Mouse (Mus musculus): ENCODE measurements at regions not wholly inside any gene's neighbourhood (a gene's known extent, or its start where the extent isn't known, plus 50 kb on each side); places are given as distances from the start of the nearest gene placed in this dataset.
"Not testable (repeated sequence)": the region's sequence is repeated elsewhere in the genome, so short reads cannot be mapped to it uniquely, and the experiment has no call there.

GRCm38 (mm10) chr2:171587635-171588034 lies 455.6 kb downstream of the Cbln4 start:
- Histone ChIP-seq H3K27ac (ENCODE audit: low read depth, low read length) (no peak overlapping the region; the same call in 1 of the 2 replicates), H3K9me3 (ENCODE audit: low read length) (no peaks in the 10 kb centered on the region), H3K9ac (replicated peaks; ENCODE audit: low read length, poor library complexity, severe bottlenecking) (no peak overlapping the region), H3K36me3 (ENCODE audit: insufficient read depth, low read length) (no peaks in the 10 kb centered on the region), H3K4me3 (ENCODE audit: low read depth, low read length) (no peak overlapping the region), H3K27me3 (ENCODE audit: insufficient read depth, low read length) (no peaks in the 10 kb centered on the region), H3K4me1 (ENCODE audit: insufficient read depth, low read length) (peaks cover 13% of the 10 kb centered on the region; the same call in 1 of the 2 replicates), H3K4me2 (ENCODE audit: low read depth, low read length, poor library complexity, severe bottlenecking) (no peak overlapping the region)
- ATAC-seq (ENCODE audit: low FRiP score) (0 out of 2 replicates have a peak, but pooled peaks have one; percentile 63), DNase-seq (ENCODE audit: low spot score) (peak; percentile 83)
- no peak for TF ChIP-seq CTCF (IDR thresholded peaks at IDR 0.05)
- 13% methylated on average over 9 of the region's 9 CpGs for WGBS

- H3K4me1 ChIP-seq (ENCODE audit: insufficient read depth, low read length) = peaks cover 13% of the 10 kb centered on the region; the same call in 1 of the 2 replicates
Measured at GRCm38 (mm10) chr2:171586853-171587220, 456.4 kb downstream of the Cbln4 start.

DNA sequence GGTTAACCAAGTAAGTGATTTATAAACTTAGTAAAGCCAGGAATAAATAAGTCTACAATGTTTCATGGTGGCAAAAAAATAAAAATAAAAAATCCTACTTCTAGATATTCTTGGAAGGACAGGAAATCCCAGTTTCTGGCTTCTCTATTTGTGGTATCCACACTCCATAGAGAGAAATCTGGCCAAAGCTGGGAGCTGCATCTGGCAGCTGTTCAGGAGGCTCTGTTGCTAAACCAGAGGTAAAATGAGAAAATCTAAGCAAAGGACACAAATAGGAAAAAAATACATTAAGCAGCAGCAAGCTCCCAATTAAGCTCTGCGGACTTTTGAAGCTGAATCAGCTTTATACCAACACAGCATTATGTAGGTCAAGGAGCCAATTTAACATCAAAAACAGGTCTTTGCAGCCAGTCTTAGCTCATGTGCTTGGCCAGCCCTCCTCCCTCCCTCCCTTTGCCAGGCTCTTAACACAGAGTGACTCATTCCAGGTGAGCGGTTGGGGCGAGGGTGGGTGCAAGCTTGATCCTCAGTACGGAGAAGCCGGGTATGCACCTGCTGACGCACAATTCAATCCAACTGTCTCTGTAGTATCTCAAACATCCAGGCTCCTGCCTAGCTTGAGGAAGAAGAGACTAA lies 456.9 kb downstream of the Cbln4 start:
- Histone ChIP-seq H3K27ac (ENCODE audit: low read depth, low read length) (no peak overlapping the region), H3K36me3 (ENCODE audit: insufficient read depth, low read length) (no peaks in the 10 kb centered on the region), H3K4me3 (ENCODE audit: low read depth, low read length) (no peak overlapping the region), H3K9ac (replicated peaks; ENCODE audit: low read length, poor library complexity, severe bottlenecking) (no peak overlapping the region), H3K27me3 (ENCODE audit: insufficient read depth, low read length) (no peaks in the 10 kb centered on the region), H3K4me1 (ENCODE audit: insufficient read depth, low read length) (peaks cover 13% of the 10 kb centered on the region; the same call in 1 of the 2 replicates), H3K9me3 (ENCODE audit: low read length) (no peaks in the 10 kb centered on the region), H3K4me2 (ENCODE audit: low read depth, low read length, poor library complexity, severe bottlenecking) (no peak overlapping the region)
- ATAC-seq (ENCODE audit: low FRiP score) (no peak), DNase-seq (ENCODE audit: low spot score) (peak; percentile 14)
- TF ChIP-seq CTCF (IDR thresholded peaks at IDR 0.05) = no peak
- 89% methylated on average over 6 of the region's 6 CpGs for WGBS

More at GRCm38 (mm10) chr2:171586853-171587220, 456.4 kb downstream of the Cbln4 start:
- Histone ChIP-seq H3K9me3 (ENCODE audit: low read length) (no peaks in the 10 kb centered on the region), H3K27me3 (ENCODE audit: insufficient read depth, low read length) (no peaks in the 10 kb centered on the region), H3K27ac (ENCODE audit: low read depth, low read length) (no peak overlapping the region), H3K9ac (replicated peaks; ENCODE audit: low read length, poor library complexity, severe bottlenecking) (no peak overlapping the region), H3K4me3 (ENCODE audit: low read depth, low read length) (no peak overlapping the region), H3K4me2 (ENCODE audit: low read depth, low read length, poor library complexity, severe bottlenecking) (no peak overlapping the region), H3K36me3 (ENCODE audit: insufficient read depth, low read length) (no peaks in the 10 kb centered on the region)
- no peak for DNase-seq (ENCODE audit: low spot score)
- no peak for TF ChIP-seq CTCF (IDR thresholded peaks at IDR 0.05)
- WGBS = 94% methylated on average over 4 of the region's 4 CpGs
- ATAC-seq (ENCODE audit: low FRiP score) = no peak

DNA sequence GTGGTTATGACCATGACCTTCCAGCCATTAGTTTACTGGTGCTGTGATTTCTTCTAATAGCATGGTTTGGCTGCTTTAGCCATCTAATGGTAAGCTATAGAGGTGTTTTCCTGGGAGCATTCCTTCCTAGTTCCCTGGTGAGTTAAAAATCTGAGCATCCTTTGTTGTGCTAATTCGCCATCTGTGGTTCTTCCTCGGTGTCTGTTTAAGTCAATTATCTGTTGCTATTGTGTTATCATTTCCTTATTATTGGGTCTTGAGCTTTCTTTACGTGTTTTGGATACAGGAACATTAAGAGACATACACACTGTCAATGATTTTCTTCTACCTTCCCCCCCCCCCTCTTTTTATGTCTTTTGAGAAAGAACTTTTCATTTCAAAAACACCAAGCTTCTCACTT lies 468.9 kb downstream of the Cbln4 start:
- Histone ChIP-seq H3K9ac (replicated peaks; ENCODE audit: low read length, poor library complexity, severe bottlenecking) (no peak overlapping the region), H3K36me3 (ENCODE audit: insufficient read depth, low read length) (no peaks in the 10 kb centered on the region), H3K9me3 (ENCODE audit: low read length) (no peaks in the 10 kb centered on the region), H3K4me2 (ENCODE audit: low read depth, low read length, poor library complexity, severe bottlenecking) (no peak overlapping the region), H3K4me1 (ENCODE audit: insufficient read depth, low read length) (no peaks in the 10 kb centered on the region), H3K27me3 (ENCODE audit: insufficient read depth, low read length) (no peaks in the 10 kb centered on the region), H3K4me3 (ENCODE audit: low read depth, low read length) (no peak overlapping the region), H3K27ac (ENCODE audit: low read depth, low read length) (no peak overlapping the region)
- no peak for TF ChIP-seq CTCF (IDR thresholded peaks at IDR 0.05)
- WGBS = 36% methylated on average over 3 of the region's 3 CpGs
- no peak for DNase-seq (ENCODE audit: low spot score)
- ATAC-seq (ENCODE audit: low FRiP score) = no peak

DNA sequence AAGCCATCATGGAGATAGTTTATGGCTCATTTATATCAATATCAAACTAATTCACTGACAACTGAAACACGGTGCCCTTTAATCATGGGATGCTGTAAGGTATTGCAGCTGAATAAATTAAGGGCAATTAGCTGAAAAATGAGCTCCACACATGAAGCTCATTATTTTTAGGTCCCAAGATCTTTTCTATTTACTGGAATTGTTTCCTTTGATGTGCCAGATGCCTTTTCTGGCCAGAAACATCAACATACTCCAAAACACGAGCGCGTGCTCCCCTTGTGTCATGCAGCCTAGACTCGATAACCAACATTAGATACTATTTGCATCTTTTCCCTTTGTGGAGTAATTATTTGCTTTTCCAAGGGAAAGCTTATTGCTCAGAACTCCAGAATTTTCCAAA lies 480.6 kb downstream of the Cbln4 start:
- H3K9me3 ChIP-seq (ENCODE audit: low read length) = no peaks in the 10 kb centered on the region
- H3K4me3 ChIP-seq (ENCODE audit: low read depth, low read length) = no peak overlapping the region
- WGBS = 68% methylated on average over 5 of the region's 5 CpGs
- H3K4me1 ChIP-seq (ENCODE audit: insufficient read depth, low read length) = no peaks in the 10 kb centered on the region
- no peak overlapping the region for H3K4me2 ChIP-seq (ENCODE audit: low read depth, low read length, poor library complexity, severe bottlenecking)
- no peaks in the 10 kb centered on the region for H3K27me3 ChIP-seq (ENCODE audit: insufficient read depth, low read length)
- no peak overlapping the region for H3K9ac ChIP-seq (replicated peaks; ENCODE audit: low read length, poor library complexity, severe bottlenecking)
- no peak for ATAC-seq (ENCODE audit: low FRiP score)
- H3K36me3 ChIP-seq (ENCODE audit: insufficient read depth, low read length) = no peaks in the 10 kb centered on the region
- no peak overlapping the region for H3K27ac ChIP-seq (ENCODE audit: low read depth, low read length)
- no peak for TF ChIP-seq CTCF (IDR thresholded peaks at IDR 0.05)
- no peak for DNase-seq (ENCODE audit: low spot score)

GRCm38 (mm10) chr2:171542768-171543167 lies 500.5 kb downstream of the Cbln4 start:
- H3K36me3 ChIP-seq (ENCODE audit: insufficient read depth, low read length); H3K9me3 ChIP-seq (ENCODE audit: low read length); H3K27ac ChIP-seq (ENCODE audit: low read depth, low read length); H3K4me3 ChIP-seq (ENCODE audit: low read depth, low read length); H3K27me3 ChIP-seq (ENCODE audit: insufficient read depth, low read length); H3K4me1 ChIP-seq (ENCODE audit: insufficient read depth, low read length); H3K9ac ChIP-seq (replicated peaks; ENCODE audit: low read length, poor library complexity, severe bottlenecking); DNase-seq (ENCODE audit: low spot score); H3K4me2 ChIP-seq (ENCODE audit: low read depth, low read length, poor library complexity, severe bottlenecking); ATAC-seq (ENCODE audit: low FRiP score): not testable (repeated sequence)
- WGBS = 89% methylated on average over 18 of the region's 18 CpGs
